Comparison of ENCODE assay signal across 9 mouse cellular contexts in genomic region chrX:166316552-166317375, GRCm38 (mm10).
DNase-seq lines count a peak whose midpoint lies in the region; ATAC-seq and TF ChIP-seq lines count a peak whose summit lies in the region.
"Had no signal": no experiment of that assay in that cellular context is flagged by ENCODE, and none has a peak within 500 bp of the region (broad histone marks: within the 10 kb centered on the region; RNA-seq: fewer than 3 reads in every experiment).

No protein-coding gene starts in this region.

- TF ChIP-seq EP300 in heart, adult 2 months (IDR thresholded peaks at IDR 0.05; ENCODE audit: insufficient read depth, low read depth, low read length): no peak

- WGBS in olfactory bulb, adult 2 months: 37% methylated on average over 7 of the region's 7 CpGs
- WGBS in kidney, adult 2 months: 55% methylated on average over 7 of the region's 7 CpGs
- WGBS in heart, adult 2 months: 57% methylated on average over 7 of the region's 7 CpGs

- H3K4me1 ChIP-seq in olfactory bulb, adult 2 months (ENCODE audit: control insufficient read depth, insufficient read depth, low read length): peaks cover 5% of the 10 kb centered on the region; the same call in 1 of the 2 replicates
- H3K4me1 ChIP-seq in kidney, adult 2 months (ENCODE audit: control insufficient read depth, insufficient read depth, low read length): no peaks in the 10 kb centered on the region
- H3K4me1 ChIP-seq in heart, adult 2 months (ENCODE audit: control insufficient read depth, insufficient read depth, low read length): no peaks in the 10 kb centered on the region

- H3K27me3 ChIP-seq in kidney, adult 2 months (replicated peaks; ENCODE audit: control insufficient read depth, insufficient read depth, low read length): no peaks in the 10 kb centered on the region
- H3K27me3 ChIP-seq in heart, adult 2 months (ENCODE audit: control insufficient read depth, insufficient read depth, low read length): no peaks in the 10 kb centered on the region

- no peak overlapping the region for H3K9ac ChIP-seq in heart, adult 2 months (ENCODE audit: low read depth, low read length)

- no peak for TF ChIP-seq POLR2A in olfactory bulb, adult 2 months (IDR thresholded peaks at IDR 0.05; ENCODE audit: insufficient read depth, low read depth, low read length)
- TF ChIP-seq POLR2A in kidney, adult 2 months (IDR thresholded peaks at IDR 0.05; ENCODE audit: low read depth, low read length): no peak
- no peak for TF ChIP-seq POLR2A in heart, adult 2 months (IDR thresholded peaks at IDR 0.05; ENCODE audit: insufficient read depth, low read depth, low read length)

- H3K36me3 ChIP-seq in kidney, adult 2 months (ENCODE audit: control insufficient read depth, insufficient read depth, low read length): no peaks in the 10 kb centered on the region
- no peaks in the 10 kb centered on the region for H3K36me3 ChIP-seq in heart, adult 2 months (ENCODE audit: control insufficient read depth, insufficient read depth, low read length)

- peak overlapping the region; percentile 37; the same call in 1 of the 2 replicates for H3K27ac ChIP-seq in olfactory bulb, adult 2 months (ENCODE audit: insufficient read depth, low read depth, low read length)
- H3K27ac ChIP-seq in kidney, adult 2 months (ENCODE audit: insufficient read depth, low read depth, low read length): no peak overlapping the region
- no peak overlapping the region for H3K27ac ChIP-seq in heart, adult 2 months

- H3K79me2 ChIP-seq in heart, adult 2 months (replicated peaks; ENCODE audit: control insufficient read depth, insufficient read depth, low read length): no peaks in the 10 kb centered on the region

- ATAC-seq in common myeloid progenitor, adult 5-6 weeks (replicated peaks; ENCODE audit: low read depth, poor library complexity, severe bottlenecking): peak; percentile 98

- intact Hi-C loops in heart, adult 2 months (cut with DNase I): no loop called here

- peak; percentile 26 to 34 for DNase-seq in cerebellum, postnatal 10 days
- no peak for DNase-seq in cerebellum, postnatal 25 days
- DNase-seq in layer of hippocampus, postnatal 10 days (ENCODE audit: low spot score in 2 of 2): peak; percentile 30 to 46
- DNase-seq in adrenal gland, postnatal 4 days (ENCODE audit: low spot score in 2 of 2): no peak
- DNase-seq in kidney, adult 2 months: no peak
- DNase-seq in heart, adult 2 months: no peak
- DNase-seq: cerebellum, adult 9-10 months had no signal

- no peak for TF ChIP-seq CTCF in olfactory bulb, adult 2 months (IDR thresholded peaks at IDR 0.05; ENCODE audit: insufficient read depth, low read depth, low read length)
- TF ChIP-seq CTCF in kidney, adult 2 months (conservative IDR thresholded peaks at IDR 0.05; ENCODE audit: insufficient read depth, insufficient read length, low read depth, low read length): no peak
- no peak for TF ChIP-seq CTCF in heart, adult 2 months (IDR thresholded peaks at IDR 0.05)

- no peak overlapping the region for H3K4me3 ChIP-seq in olfactory bulb, adult 2 months (ENCODE audit: insufficient read depth, low read depth, low read length)
- no peak overlapping the region for H3K4me3 ChIP-seq in kidney, adult 2 months (ENCODE audit: insufficient read depth, low read depth, low read length)
- no peak overlapping the region for H3K4me3 ChIP-seq in heart, adult 2 months

Comparison
In these comparisons a context has a peak if more than half of its experiments do, and no peak if none do; other contexts are left out.
1. DNase-seq: peak in cerebellum, postnatal 10 days (2 of 2) and layer of hippocampus, postnatal 10 days (2 of 2); none in cerebellum, postnatal 25 days (0 of 2), adrenal gland, postnatal 4 days (0 of 2), kidney, adult 2 months (single experiment) and heart, adult 2 months (0 of 2).